Mouse (Mus musculus) heart, embryonic 10.5 days (tissue): ENCODE measurements at regions not wholly inside any gene's neighbourhood (a gene's known extent, or its start where the extent isn't known, plus 50 kb on each side); places are given as distances from the start of the nearest gene placed in this dataset.

ENCODE experiments used
- DNase-seq: peaks from one replicate; pipeline ENCODE4 v3.0.0-alpha.2; 2017; ENCODE audit warnings: low spot score
- H3K27ac ChIP-seq: fragments of 300-500 bp; sonication (generic); 2 replicates; pipeline ENCODE4 v1.5.1; 2016; ENCODE audit warnings: mild to moderate bottlenecking
- H3K27me3 ChIP-seq: fragments of 300-500 bp; sonication (generic); 2 replicates; pipeline ENCODE4 v1.6.1; 2016; ENCODE audit warnings: mild to moderate bottlenecking; ENCODE audit not compliant: poor library complexity, insufficient read depth, severe bottlenecking
- H3K36me3 ChIP-seq: fragments of 300-500 bp; sonication (generic); 2 replicates; pipeline ENCODE4 v1.6.1; 2016; ENCODE audit warnings: mild to moderate bottlenecking, moderate library complexity
- H3K4me1 ChIP-seq: fragments of 300-500 bp; sonication (generic); 2 replicates; pipeline ENCODE4 v1.6.1; 2016; ENCODE audit warnings: mild to moderate bottlenecking
- H3K4me3 ChIP-seq: fragments of 300-500 bp; sonication (generic); 2 replicates; pipeline ENCODE4 v1.5.1; 2016; ENCODE audit warnings: mild to moderate bottlenecking, moderate library complexity
- H3K9me3 ChIP-seq: fragments of 300-500 bp; sonication (generic); 2 replicates; pipeline ENCODE4 v1.6.1; 2016; ENCODE audit warnings: mild to moderate bottlenecking, moderate library complexity
- WGBS: fragments of 180-500 bp; shearing (Covaris S2); methylation state at CpG from one replicate; pipeline ENCODE4 v1.1.7; 2016; 5-methylcytosine and 5-hydroxymethylcytosine counted together

GRCm38 (mm10) chr8:6645287-6645957, 1540.3 kb upstream of the Slc10a2 start:
- H3K36me3 ChIP-seq = no peaks in the 10 kb centered on the region
- no peaks in the 10 kb centered on the region for H3K9me3 ChIP-seq
- H3K27ac ChIP-seq = no peak overlapping the region
- DNase-seq = no peak
- WGBS = 78% methylated on average over 5 of the region's 5 CpGs
- no peaks in the 10 kb centered on the region for H3K4me1 ChIP-seq
- H3K4me3 ChIP-seq = no peak overlapping the region
- no peaks in the 10 kb centered on the region for H3K27me3 ChIP-seq

- Histone ChIP-seq H3K27ac (no peak overlapping the region), H3K9me3 (no peaks in the 10 kb centered on the region), H3K36me3 (no peaks in the 10 kb centered on the region), H3K4me3 (no peak overlapping the region), H3K27me3 (no peaks in the 10 kb centered on the region), H3K4me1 (no peaks in the 10 kb centered on the region)
- DNase-seq = no peak
- 80% methylated on average over 2 of the region's 2 CpGs for WGBS
Observed at GRCm38 (mm10) chr8:6644396-6644795, 1539.2 kb upstream of the Slc10a2 start.

- Histone ChIP-seq H3K9me3 (no peaks in the 10 kb centered on the region), H3K27ac (no peak overlapping the region), H3K27me3 (no peaks in the 10 kb centered on the region), H3K4me3 (no peak overlapping the region), H3K4me1 (no peaks in the 10 kb centered on the region), H3K36me3 (no peaks in the 10 kb centered on the region)
- WGBS = 72% methylated on average over 8 of the region's 8 CpGs
- no peak for DNase-seq
Observed at GRCm38 (mm10) chr8:6627009-6627557, 1521.9 kb upstream of the Slc10a2 start.

- H3K27me3 ChIP-seq = no peaks in the 10 kb centered on the region
- no peaks in the 10 kb centered on the region for H3K9me3 ChIP-seq
- H3K27ac ChIP-seq = no peak overlapping the region
- 48% methylated on average over 2 of the region's 2 CpGs for WGBS
- 0 out of 2 replicates have a peak, but pooled peaks cover 3% of the 10 kb centered on the region for H3K4me1 ChIP-seq
- no peak for DNase-seq
- H3K4me3 ChIP-seq = no peak overlapping the region
- H3K36me3 ChIP-seq = no peaks in the 10 kb centered on the region
Observed at GRCm38 (mm10) chr8:6608891-6609290, 1503.7 kb upstream of the Slc10a2 start.

GRCm38 (mm10) chr8:6606854-6607535, 1501.8 kb upstream of the Slc10a2 start:
- no peak for DNase-seq

GRCm38 (mm10) chr8:6604232-6604804, 1499.2 kb upstream of the Slc10a2 start:
- Histone ChIP-seq H3K36me3 (no peaks in the 10 kb centered on the region), H3K4me1 (0 out of 2 replicates have a peak, but pooled peaks cover 3% of the 10 kb centered on the region), H3K9me3 (no peaks in the 10 kb centered on the region), H3K27ac (no peak overlapping the region), H3K27me3 (no peaks in the 10 kb centered on the region), H3K4me3 (no peak overlapping the region)
- WGBS = 86% methylated on average over 5 of the region's 5 CpGs
- DNase-seq = no peak

More at GRCm38 (mm10) chr8:6606854-6607535, 1501.8 kb upstream of the Slc10a2 start:
- Histone ChIP-seq H3K9me3 (no peaks in the 10 kb centered on the region), H3K4me1 (0 out of 2 replicates have a peak, but pooled peaks cover 3% of the 10 kb centered on the region), H3K4me3 (no peak overlapping the region), H3K36me3 (no peaks in the 10 kb centered on the region), H3K27me3 (no peaks in the 10 kb centered on the region), H3K27ac (no peak overlapping the region)
- WGBS = 23% methylated on average over 9 of the region's 9 CpGs

GRCm38 (mm10) chr8:6590146-6590545, 1485.0 kb upstream of the Slc10a2 start:
- DNase-seq = no peak
- Histone ChIP-seq H3K9me3 (no peaks in the 10 kb centered on the region), H3K27ac (no peak overlapping the region), H3K27me3 (no peaks in the 10 kb centered on the region), H3K4me3 (no peak overlapping the region), H3K36me3 (no peaks in the 10 kb centered on the region), H3K4me1 (no peaks in the 10 kb centered on the region)

- WGBS = 81% methylated on average over 6 of the region's 6 CpGs
- Histone ChIP-seq H3K4me3 (no peak overlapping the region), H3K27ac (no peak overlapping the region), H3K36me3 (no peaks in the 10 kb centered on the region), H3K9me3 (no peaks in the 10 kb centered on the region), H3K4me1 (no peaks in the 10 kb centered on the region), H3K27me3 (no peaks in the 10 kb centered on the region)
- DNase-seq = no peak
Observed at GRCm38 (mm10) chr8:6583337-6584096, 1478.4 kb upstream of the Slc10a2 start.

GRCm38 (mm10) chr8:6582732-6583131, 1477.6 kb upstream of the Slc10a2 start:
- no peak for DNase-seq
- no peaks in the 10 kb centered on the region for H3K36me3 ChIP-seq
- H3K4me3 ChIP-seq = no peak overlapping the region
- H3K27me3 ChIP-seq = no peaks in the 10 kb centered on the region
- WGBS = 91% methylated on average over 3 of the region's 3 CpGs
- no peaks in the 10 kb centered on the region for H3K9me3 ChIP-seq
- H3K4me1 ChIP-seq = no peaks in the 10 kb centered on the region
- H3K27ac ChIP-seq = no peak overlapping the region

GRCm38 (mm10) chr8:6577868-6578634, 1472.9 kb upstream of the Slc10a2 start:
- no peak for DNase-seq
- Histone ChIP-seq H3K4me3 (no peak overlapping the region), H3K9me3 (no peaks in the 10 kb centered on the region), H3K27ac (no peak overlapping the region), H3K4me1 (no peaks in the 10 kb centered on the region), H3K27me3 (no peaks in the 10 kb centered on the region), H3K36me3 (no peaks in the 10 kb centered on the region)
- WGBS = 78% methylated on average over 4 of the region's 4 CpGs

GRCm38 (mm10) chr8:6575241-6575640, 1470.1 kb upstream of the Slc10a2 start:
- WGBS = 72% methylated on average over 4 of the region's 4 CpGs
- no peaks in the 10 kb centered on the region for H3K27me3 ChIP-seq
- H3K36me3 ChIP-seq = no peaks in the 10 kb centered on the region
- H3K4me1 ChIP-seq = no peaks in the 10 kb centered on the region
- H3K27ac ChIP-seq = no peak overlapping the region
- no peaks in the 10 kb centered on the region for H3K9me3 ChIP-seq
- no peak for DNase-seq
- H3K4me3 ChIP-seq = no peak overlapping the region

- H3K27ac ChIP-seq = no peak overlapping the region
- WGBS = 83% methylated on average over 3 of the region's 3 CpGs
- no peaks in the 10 kb centered on the region for H3K36me3 ChIP-seq
- H3K4me1 ChIP-seq = no peaks in the 10 kb centered on the region
- no peak overlapping the region for H3K4me3 ChIP-seq
- DNase-seq = no peak
- H3K9me3 ChIP-seq = no peaks in the 10 kb centered on the region
- H3K27me3 ChIP-seq = no peaks in the 10 kb centered on the region
Observed at GRCm38 (mm10) chr8:6573492-6573891, 1468.3 kb upstream of the Slc10a2 start.
